Mouse (Mus musculus) midbrain, postnatal 0 days (tissue): ENCODE measurements at regions not wholly inside any gene's neighbourhood (a gene's known extent, or its start where the extent isn't known, plus 50 kb on each side); places are given as distances from the start of the nearest gene placed in this dataset.

Experiments
- ATAC-seq: fragments of 200-750 bp; cut with Nextera tagmentation; 2 replicates; pipeline ENCODE4 v1.8.0; 2017; ENCODE audit warnings: moderate number of reproducible peaks, mild to moderate bottlenecking, moderate TSS enrichment, moderate library complexity; ENCODE audit not compliant: low FRiP score
- DNase-seq: peaks from one replicate; pipeline ENCODE4 v3.0.0-alpha.2; 2015; ENCODE audit warnings: low spot score
- H3K27ac ChIP-seq: fragments of 300-500 bp; sonication (generic); 2 replicates; pipeline ENCODE4 v1.5.1; 2014; ENCODE audit warnings: low read depth, mild to moderate bottlenecking, low read length, mixed read lengths
- H3K27me3 ChIP-seq: fragments of 300-500 bp; sonication (generic); 2 replicates; pipeline ENCODE4 v1.6.1; 2014; ENCODE audit warnings: low read length, control low read depth, mixed read lengths; ENCODE audit not compliant: insufficient read depth
- H3K36me3 ChIP-seq: fragments of 300-500 bp; sonication (generic); 2 replicates; pipeline ENCODE4 v1.6.1; 2014; ENCODE audit warnings: low read length, control low read depth, mixed read lengths; ENCODE audit not compliant: insufficient read depth
- H3K4me1 ChIP-seq: fragments of 300-500 bp; sonication (generic); 2 replicates; pipeline ENCODE4 v1.6.1; 2014; ENCODE audit warnings: mild to moderate bottlenecking, control low read depth, antibody characterized with exemption, low read length, mixed read lengths; ENCODE audit not compliant: insufficient read depth
- H3K4me2 ChIP-seq: fragments of 300-500 bp; sonication (generic); 2 replicates; pipeline ENCODE4 v1.6.1; 2014; ENCODE audit warnings: low read depth, mild to moderate bottlenecking, low read length, mixed read lengths; ENCODE audit not compliant: poor library complexity, severe bottlenecking
- H3K4me3 ChIP-seq: fragments of 300-500 bp; sonication (generic); 2 replicates; pipeline ENCODE4 v1.5.1; 2014; ENCODE audit warnings: low read depth, mild to moderate bottlenecking, low read length, moderate library complexity
- H3K9ac ChIP-seq: fragments of 300-500 bp; sonication (generic); replicated peaks from 2 replicates; pipeline ENCODE4 v1.6.1; 2014; ENCODE audit warnings: mild to moderate bottlenecking, low read length, moderate library complexity, mixed read lengths; ENCODE audit not compliant: poor library complexity, severe bottlenecking
- H3K9me3 ChIP-seq: fragments of 300-500 bp; sonication (generic); 2 replicates; pipeline ENCODE4 v1.6.1; 2016; ENCODE audit warnings: low read length, control low read depth
- CTCF ChIP-seq: IDR thresholded peaks from 2 replicates; pipeline ENCODE4 v1.5.1; 2016; ENCODE audit warnings: antibody characterized with exemption, mild to moderate bottlenecking
- WGBS: fragments of 180-500 bp; shearing (Covaris S2); extraction: QIAGEN DNeasy Blood & Tissue Kit; methylation state at CpG from one replicate; pipeline ENCODE4 v1.1.7; 2014; 5-methylcytosine and 5-hydroxymethylcytosine counted together

GRCm38 (mm10) chr11:91426731-91427130, 150.6 kb downstream of the Kif2b start:
- Histone ChIP-seq H3K4me1 (no peaks in the 10 kb centered on the region), H3K9me3 (no peaks in the 10 kb centered on the region), H3K4me3 (no peak overlapping the region), H3K9ac (no peak overlapping the region), H3K36me3 (no peaks in the 10 kb centered on the region), H3K4me2 (no peak overlapping the region), H3K27me3 (no peaks in the 10 kb centered on the region), H3K27ac (no peak overlapping the region)
- no peak for ATAC-seq
- WGBS, result 77% methylated on average over 4 of the region's 4 CpGs
- DNase-seq, result peak; percentile 85
- no peak for TF ChIP-seq CTCF

GRCm38 (mm10) chr11:91387172-91387571, 190.2 kb downstream of the Kif2b start:
- DNase-seq (no peak), ATAC-seq (no peak)
- Histone ChIP-seq H3K36me3 (no peaks in the 10 kb centered on the region), H3K9me3 (no peaks in the 10 kb centered on the region), H3K4me1 (no peaks in the 10 kb centered on the region), H3K9ac (no peak overlapping the region), H3K27me3 (no peaks in the 10 kb centered on the region), H3K27ac (no peak overlapping the region), H3K4me2 (no peak overlapping the region), H3K4me3 (no peak overlapping the region)
- WGBS, result 50% methylated on average over 3 of the region's 3 CpGs
- TF ChIP-seq CTCF, result no peak

DNA sequence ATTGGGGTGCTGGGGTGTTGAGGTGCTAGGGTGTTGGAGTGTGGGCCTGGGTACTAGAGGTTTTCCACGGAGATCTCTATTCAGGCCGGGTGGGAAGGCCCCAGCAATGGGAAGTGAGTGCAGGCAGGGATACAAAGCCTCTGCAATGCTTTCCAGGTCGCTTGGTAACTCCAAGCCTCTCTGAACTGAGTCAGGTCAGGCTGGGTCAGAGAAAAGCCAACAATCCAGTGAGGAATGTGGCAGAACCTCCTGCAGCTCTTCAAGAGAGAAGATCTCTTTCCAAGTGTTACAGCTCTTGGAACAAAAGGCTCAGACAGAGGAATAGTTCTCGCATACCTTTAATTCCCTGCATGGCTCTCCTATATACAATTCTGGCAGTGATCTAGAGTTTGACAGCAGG, 220.3 kb downstream of the Kif2b start:
- H3K4me1 ChIP-seq, result no peaks in the 10 kb centered on the region
- DNase-seq, result no peak
- no peak overlapping the region for H3K27ac ChIP-seq
- ATAC-seq, result no peak
- H3K4me2 ChIP-seq, result no peak overlapping the region
- no peaks in the 10 kb centered on the region for H3K27me3 ChIP-seq
- no peak overlapping the region for H3K4me3 ChIP-seq
- H3K9ac ChIP-seq, result no peak overlapping the region
- no peaks in the 10 kb centered on the region for H3K9me3 ChIP-seq
- TF ChIP-seq CTCF, result no peak
- 19% methylated on average over 4 of the region's 4 CpGs for WGBS
- no peaks in the 10 kb centered on the region for H3K36me3 ChIP-seq

GRCm38 (mm10) chr11:91342629-91343028, 234.7 kb downstream of the Kif2b start:
- TF ChIP-seq CTCF, result no peak
- WGBS, result 32% methylated on average over 1 of the region's 1 CpGs
- no peak overlapping the region for H3K27ac ChIP-seq
- no peaks in the 10 kb centered on the region for H3K27me3 ChIP-seq
- no peak overlapping the region for H3K4me3 ChIP-seq
- no peaks in the 10 kb centered on the region for H3K9me3 ChIP-seq
- no peak for ATAC-seq
- no peak overlapping the region for H3K9ac ChIP-seq
- no peaks in the 10 kb centered on the region for H3K36me3 ChIP-seq
- no peak overlapping the region for H3K4me2 ChIP-seq
- DNase-seq, result no peak
- no peaks in the 10 kb centered on the region for H3K4me1 ChIP-seq

DNA sequence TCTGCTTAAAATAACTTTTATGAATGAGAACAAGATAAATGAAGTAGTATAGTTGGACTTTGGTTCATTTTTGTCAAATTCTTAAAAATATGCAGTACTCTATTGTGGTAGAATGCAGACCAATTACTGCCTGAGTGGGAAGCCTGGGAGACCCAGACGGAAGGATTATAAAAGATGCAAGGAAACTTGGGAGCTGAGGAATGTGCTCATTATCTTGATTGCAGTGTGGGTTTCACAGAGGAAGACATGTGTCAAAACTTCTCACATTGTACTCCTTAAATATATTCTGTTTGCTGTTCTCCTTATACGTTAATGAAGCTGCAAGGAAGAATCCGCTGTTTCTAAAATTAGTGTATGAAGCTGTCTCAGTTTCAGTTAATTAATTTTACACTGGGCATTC, 244.3 kb downstream of the Kif2b start:
- H3K9me3 ChIP-seq, result no peaks in the 10 kb centered on the region
- WGBS, result 68% methylated on average over 3 of the region's 3 CpGs

DNA sequence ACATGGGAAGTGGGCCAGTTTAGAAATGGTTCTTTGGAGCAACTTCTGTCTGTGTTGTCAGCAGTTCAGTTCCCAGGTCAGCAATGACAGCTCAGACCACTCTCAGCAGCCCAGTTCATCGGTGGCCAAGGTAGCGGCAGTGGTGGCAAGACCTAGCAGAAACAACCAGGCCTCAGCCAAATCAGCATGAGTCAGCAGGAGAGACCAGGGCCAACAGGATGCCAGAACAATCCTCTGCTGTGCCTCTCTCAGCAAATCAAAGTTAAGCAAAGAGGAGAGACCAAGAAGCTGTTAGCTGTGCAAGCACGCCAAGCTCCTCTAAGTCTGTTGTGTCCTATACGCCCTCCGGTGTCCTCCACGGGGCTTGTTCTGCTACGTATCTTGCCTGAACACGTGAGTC, 249.8 kb downstream of the Kif2b start:
- 88% methylated on average over 8 of the region's 8 CpGs for WGBS
- TF ChIP-seq CTCF, result no peak
- Histone ChIP-seq H3K27me3 (no peaks in the 10 kb centered on the region), H3K4me2 (no peak overlapping the region), H3K36me3 (no peaks in the 10 kb centered on the region), H3K9me3 (no peaks in the 10 kb centered on the region), H3K27ac (no peak overlapping the region), H3K4me3 (no peak overlapping the region), H3K4me1 (no peaks in the 10 kb centered on the region), H3K9ac (no peak overlapping the region)
- ATAC-seq (no peak), DNase-seq (no peak)

More for the DNA sequence above, 244.3 kb downstream of the Kif2b start:
- DNase-seq, result no peak
- no peak overlapping the region for H3K27ac ChIP-seq
- H3K36me3 ChIP-seq, result no peaks in the 10 kb centered on the region
- TF ChIP-seq CTCF, result no peak
- no peak for ATAC-seq
- no peak overlapping the region for H3K9ac ChIP-seq
- H3K27me3 ChIP-seq, result no peaks in the 10 kb centered on the region
- no peak overlapping the region for H3K4me2 ChIP-seq
- no peak overlapping the region for H3K4me3 ChIP-seq
- H3K4me1 ChIP-seq, result no peaks in the 10 kb centered on the region
